Mouse (Mus musculus) erythroblast, embryonic 14.5 days (primary cell): ENCODE data around the gene Trhr2.

ENCODE experiments used
- GATA1 ChIP-seq: IDR thresholded peaks from 2 replicates; pipeline ENCODE4 v1.6.1; 2012; ENCODE audit warnings: low read length, inconsistent platforms, mixed read lengths
- TAL1 ChIP-seq: IDR thresholded peaks from 3 replicates; pipeline ENCODE4 v1.6.1; 2012; ENCODE audit warnings: low read length, inconsistent platforms, mixed read lengths

- TF ChIP-seq GATA1 (no peak), TAL1 (no peak)
These were observed 16.8 kb downstream of the Trhr2 start for GRCm38 (mm10) chr8:122343758-122344157.
